Mouse (Mus musculus): ENCODE results near the gene Lrba.

GRCm38 (mm10) chr3:86812689-86813088, 588.2 kb downstream of the Lrba start:
- TF ChIP-seq CTCF (IDR thresholded peaks at IDR 0.05) (no peak), POLR2A (IDR thresholded peaks at IDR 0.05; ENCODE audit: insufficient read depth, low read depth, low read length) (no peak), EP300 (IDR thresholded peaks at IDR 0.05; ENCODE audit: insufficient read depth, low read depth, low read length) (peak; percentile 91)
